Mouse (Mus musculus): Measurements from ENCODE around the gene Dhx16. TPM values are rescaled to one million over a fixed set of nuclear protein-coding genes. Genes with fewer than 3 reads are reported as not detected.
A peak's percentile ranks its signal among the peaks of the same experiment; 100 is the strongest.

Dhx16 gene
- polyA plus RNA-seq, 1 experiment = 64.3 TPM

DNA sequence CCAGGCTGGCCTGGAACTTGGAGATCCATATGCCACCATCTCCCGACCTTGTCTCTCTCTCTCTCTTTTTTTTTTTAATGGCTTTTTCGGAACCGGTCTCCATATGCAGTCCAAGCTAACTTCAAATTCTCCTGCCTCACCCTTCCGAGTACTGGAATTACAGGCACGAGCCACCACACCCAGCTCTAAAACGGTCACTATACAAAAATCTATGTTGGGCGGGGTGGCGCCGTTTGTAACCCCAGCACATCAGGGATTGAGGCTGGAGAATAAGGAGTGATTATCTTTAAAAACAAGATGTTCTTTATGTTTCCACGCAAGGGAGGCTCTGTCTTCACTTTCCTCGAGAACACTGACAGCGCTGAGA lies 18.8 kb upstream of the Dhx16 start:
- H3K4me3 ChIP-seq (ENCODE audit: low read depth, low read length) = peak overlapping the region; percentile 85
- H3K4me1 ChIP-seq (ENCODE audit: control insufficient read depth, insufficient read depth, insufficient read length, low read length) = peaks cover 5% of the 10 kb centered on the region; the same call in 1 of the 2 replicates
- H3K36me3 ChIP-seq (ENCODE audit: control insufficient read depth, insufficient read depth, low read length) = 0 out of 2 replicates have a peak, but pooled peaks cover 2% of the 10 kb centered on the region
- H3K27ac ChIP-seq (ENCODE audit: insufficient read depth, low read depth, low read length) = peak overlapping the region; percentile 31; the same call in 1 of the 2 replicates
- 3% methylated on average over 12 of the region's 12 CpGs for WGBS
- no peaks in the 10 kb centered on the region for H3K27me3 ChIP-seq (ENCODE audit: control insufficient read depth, insufficient read depth, low read length)
- TF ChIP-seq POLR2A (IDR thresholded peaks at IDR 0.05; ENCODE audit: low read depth, low read length) = no peak
- TF ChIP-seq CTCF (IDR thresholded peaks at IDR 0.05; ENCODE audit: extremely low read depth, insufficient read length, insufficient replicate concordance, low read depth, low read length) = no peak

GRCm38 (mm10) chr17:35861198-35861857 lies 18.3 kb upstream of the Dhx16 start, which contains the start of gene Nrm:
Gene Nrm, plus strand, starts transcription at chr17:35861318.
- WGBS = under 1% methylated on average over 47 of the region's 47 CpGs
- Histone ChIP-seq H3K4me1 (ENCODE audit: control insufficient read depth, insufficient read depth, insufficient read length, low read length) (peaks cover 5% of the 10 kb centered on the region; the same call in 1 of the 2 replicates), H3K4me3 (ENCODE audit: low read depth, low read length) (peak within 1 kb of the TSS; percentile 85), H3K27ac (ENCODE audit: insufficient read depth, low read depth, low read length) (peak within 1 kb of the TSS; percentile 72; the same call in 1 of the 2 replicates), H3K27me3 (ENCODE audit: control insufficient read depth, insufficient read depth, low read length) (no peaks in the 10 kb centered on the region), H3K36me3 (ENCODE audit: control insufficient read depth, insufficient read depth, low read length) (0 out of 2 replicates have a peak, but pooled peaks cover 2% of the 10 kb centered on the region)
- TF ChIP-seq POLR2A (IDR thresholded peaks at IDR 0.05; ENCODE audit: low read depth, low read length) (peak; percentile 24; the same call in 1 of the 2 replicates), CTCF (IDR thresholded peaks at IDR 0.05; ENCODE audit: extremely low read depth, insufficient read length, insufficient replicate concordance, low read depth, low read length) (peak; percentile 52; the same call in 1 of the 2 replicates)

DNA sequence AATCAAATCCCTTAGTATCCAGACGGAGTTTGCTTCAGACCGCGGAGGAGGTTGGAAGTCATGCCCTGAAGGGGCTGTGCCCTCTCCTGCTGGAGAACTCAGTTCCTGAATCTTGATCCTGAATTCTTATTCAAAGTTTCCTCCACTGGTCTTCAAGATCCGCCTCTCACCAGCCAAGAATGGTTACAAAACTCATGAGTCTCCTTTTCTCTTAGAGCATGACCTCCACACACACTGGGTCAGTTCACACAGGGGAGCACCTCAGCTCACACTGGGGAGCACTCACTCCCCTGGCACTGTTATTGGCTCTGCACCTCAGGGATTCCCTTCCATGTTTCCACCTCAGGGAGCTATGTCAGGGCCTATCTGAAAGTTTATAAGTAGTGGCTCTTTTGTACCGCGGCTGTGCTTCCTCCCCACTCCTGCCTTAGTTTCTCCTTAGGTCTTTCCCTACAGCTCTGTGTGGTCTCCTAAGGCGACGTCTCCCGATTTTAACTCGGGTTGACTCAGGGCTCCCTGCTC lies 14.7 kb upstream of the Dhx16 start:
- no peak for TF ChIP-seq POLR2A (IDR thresholded peaks at IDR 0.05; ENCODE audit: low read depth, low read length)
- TF ChIP-seq CTCF (IDR thresholded peaks at IDR 0.05; ENCODE audit: extremely low read depth, insufficient read length, insufficient replicate concordance, low read depth, low read length) = no peak
- 65% methylated on average over 10 of the region's 10 CpGs for WGBS
- Histone ChIP-seq H3K27ac (ENCODE audit: insufficient read depth, low read depth, low read length) (peak overlapping the region; percentile 90; the same call in 1 of the 2 replicates), H3K4me1 (ENCODE audit: control insufficient read depth, insufficient read depth, insufficient read length, low read length) (peaks cover 15% of the 10 kb centered on the region), H3K36me3 (ENCODE audit: control insufficient read depth, insufficient read depth, low read length) (no peaks in the 10 kb centered on the region), H3K4me3 (ENCODE audit: low read depth, low read length) (no peak overlapping the region; the same call in 1 of the 2 replicates), H3K27me3 (ENCODE audit: control insufficient read depth, insufficient read depth, low read length) (no peaks in the 10 kb centered on the region)

GRCm38 (mm10) chr17:35865481-35866280 lies 13.9 kb upstream of the Dhx16 start, which contains the start of gene Ppp1r18:
Gene Ppp1r18, plus strand, starts transcription at chr17:35865593.
- peak within 1 kb of the TSS; percentile 74 for H3K4me3 ChIP-seq (ENCODE audit: low read depth, low read length)
- H3K4me1 ChIP-seq (ENCODE audit: control insufficient read depth, insufficient read depth, insufficient read length, low read length) = peaks cover 18% of the 10 kb centered on the region
- H3K36me3 ChIP-seq (ENCODE audit: control insufficient read depth, insufficient read depth, low read length) = no peaks in the 10 kb centered on the region
- H3K27ac ChIP-seq (ENCODE audit: insufficient read depth, low read depth, low read length) = peak within 1 kb of the TSS; percentile 90
- H3K27me3 ChIP-seq (ENCODE audit: control insufficient read depth, insufficient read depth, low read length) = no peaks in the 10 kb centered on the region
- TF ChIP-seq CTCF (IDR thresholded peaks at IDR 0.05; ENCODE audit: extremely low read depth, insufficient read length, insufficient replicate concordance, low read depth, low read length) (no peak), POLR2A (IDR thresholded peaks at IDR 0.05; ENCODE audit: low read depth, low read length) (peak; percentile 49; the same call in 1 of the 2 replicates)
- 1% methylated on average over 48 of the region's 48 CpGs for WGBS

DNA sequence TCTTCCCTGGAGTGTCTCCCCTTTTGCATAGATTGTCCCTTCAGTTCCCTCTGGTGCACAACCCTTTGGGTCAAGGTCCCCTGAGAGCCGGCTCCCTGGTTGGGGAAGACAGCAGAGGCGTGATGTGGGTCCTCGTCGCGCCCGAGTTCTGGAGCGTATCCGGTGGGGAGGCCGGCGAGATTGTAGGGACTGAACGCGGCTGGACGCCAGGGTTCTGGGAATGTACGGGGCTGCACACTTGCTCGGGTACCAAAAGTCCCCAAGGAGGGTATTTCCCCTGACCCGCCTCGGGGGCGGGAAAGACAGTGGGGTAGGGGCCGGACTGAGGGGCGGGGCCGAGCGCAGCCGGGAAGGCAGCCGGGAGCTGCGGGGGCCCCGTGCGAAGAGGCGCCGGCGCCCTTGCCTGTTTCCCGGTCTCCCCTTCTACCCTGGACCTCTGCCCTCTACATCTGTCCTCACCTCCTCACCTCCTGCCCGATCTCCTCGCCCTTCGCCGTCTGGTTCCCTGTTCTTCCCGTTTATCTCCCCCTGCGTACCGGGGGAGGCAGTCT lies 13.3 kb upstream of the Dhx16 start:
- Histone ChIP-seq H3K27ac (ENCODE audit: insufficient read depth, low read depth, low read length) (peak overlapping the region; percentile 90), H3K36me3 (ENCODE audit: control insufficient read depth, insufficient read depth, low read length) (no peaks in the 10 kb centered on the region), H3K4me3 (ENCODE audit: low read depth, low read length) (peak overlapping the region; percentile 74), H3K27me3 (ENCODE audit: control insufficient read depth, insufficient read depth, low read length) (no peaks in the 10 kb centered on the region), H3K4me1 (ENCODE audit: control insufficient read depth, insufficient read depth, insufficient read length, low read length) (peaks cover 16% of the 10 kb centered on the region)
- WGBS = 2% methylated on average over 36 of the region's 38 CpGs
- no peak for TF ChIP-seq CTCF (IDR thresholded peaks at IDR 0.05; ENCODE audit: extremely low read depth, insufficient read length, insufficient replicate concordance, low read depth, low read length)
- no peak for TF ChIP-seq POLR2A (IDR thresholded peaks at IDR 0.05; ENCODE audit: low read depth, low read length)

DNA sequence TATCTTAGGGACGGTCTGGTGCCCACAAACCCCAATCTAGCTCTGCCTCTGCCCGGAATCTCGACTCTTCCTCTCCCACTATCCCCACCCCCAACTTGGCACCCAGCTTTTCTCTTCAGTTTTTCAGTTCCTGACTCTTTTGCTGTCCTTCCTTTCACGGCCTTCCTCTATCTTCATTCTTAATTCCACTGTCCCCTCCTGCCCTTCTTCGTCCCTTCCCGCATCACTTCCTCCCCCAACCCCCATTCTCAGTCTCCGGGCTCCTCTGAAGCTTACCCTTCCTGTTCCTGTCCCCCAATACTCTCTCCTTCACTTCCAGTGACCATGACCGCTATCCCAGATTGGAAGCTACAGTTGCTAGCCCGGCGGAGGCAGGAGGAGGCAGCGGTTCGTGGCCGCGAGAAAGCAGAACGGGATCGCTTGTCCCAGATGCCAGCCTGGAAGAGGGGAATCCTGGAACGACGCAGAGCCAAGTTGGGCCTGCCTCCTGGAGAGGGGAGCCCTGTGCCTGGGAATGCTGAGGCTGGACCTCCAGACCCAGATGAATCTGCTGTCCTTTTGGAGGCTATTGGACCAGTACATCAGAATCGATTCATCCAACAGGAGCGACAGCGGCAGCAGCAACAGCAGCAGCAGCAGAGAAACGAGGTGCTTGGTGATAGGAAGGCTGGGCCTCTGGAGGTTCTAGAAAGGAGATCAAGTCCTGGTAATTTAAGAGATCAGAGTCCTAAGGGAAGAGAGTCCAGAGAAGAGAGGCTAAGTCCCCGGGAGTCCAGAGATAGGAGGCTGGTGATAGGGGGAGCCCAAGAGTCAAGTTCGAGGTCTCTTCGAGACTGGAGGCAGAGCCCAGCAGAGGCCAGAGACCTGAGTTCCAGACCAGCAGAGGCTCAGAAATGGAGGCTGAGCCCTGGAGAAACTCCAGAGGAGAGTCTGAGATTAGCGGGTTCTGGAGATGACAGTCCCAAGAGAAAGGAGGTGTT lies 12.4 kb upstream of the Dhx16 start:
- H3K36me3 ChIP-seq (ENCODE audit: control insufficient read depth, insufficient read depth, low read length) = no peaks in the 10 kb centered on the region
- H3K27ac ChIP-seq (ENCODE audit: insufficient read depth, low read depth, low read length) = peak overlapping the region; percentile 90
- peaks cover 16% of the 10 kb centered on the region for H3K4me1 ChIP-seq (ENCODE audit: control insufficient read depth, insufficient read depth, insufficient read length, low read length)
- 12% methylated on average over 26 of the region's 26 CpGs for WGBS
- peak; percentile 45; the same call in 1 of the 2 replicates for TF ChIP-seq CTCF (IDR thresholded peaks at IDR 0.05; ENCODE audit: extremely low read depth, insufficient read length, insufficient replicate concordance, low read depth, low read length)
- no peak; the same call in 1 of the 2 replicates for TF ChIP-seq POLR2A (IDR thresholded peaks at IDR 0.05; ENCODE audit: low read depth, low read length)
- peak overlapping the region; percentile 74 for H3K4me3 ChIP-seq (ENCODE audit: low read depth, low read length)
- H3K27me3 ChIP-seq (ENCODE audit: control insufficient read depth, insufficient read depth, low read length) = no peaks in the 10 kb centered on the region

Measured in small intestine, adult 2 months (tissue).